Comparison of ENCODE assay signal across 21 mouse cellular contexts in the genomic region with DNA sequence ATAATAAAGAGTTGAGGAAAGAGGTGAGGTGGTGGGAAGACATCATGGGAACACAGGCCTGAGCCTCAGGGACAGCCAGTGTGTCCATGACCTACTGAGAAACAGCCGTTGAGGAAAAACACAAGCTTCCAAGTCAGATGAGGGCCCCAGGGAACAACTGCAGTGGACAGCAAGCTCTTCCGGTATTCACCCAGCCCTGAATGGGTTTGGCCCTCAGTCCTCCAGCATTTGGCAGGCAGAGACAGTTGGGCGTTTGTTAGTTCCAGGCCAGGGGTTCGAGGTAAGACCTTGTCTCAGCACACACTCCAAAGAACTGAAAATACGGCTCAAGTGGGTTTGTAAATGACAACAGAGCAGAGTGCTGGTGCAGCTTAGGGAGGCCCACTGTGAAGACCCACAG. TPM values are rescaled to one million over a fixed set of nuclear protein-coding genes. Genes with fewer than 3 reads are reported as not detected.
DNase-seq lines count a peak whose midpoint lies in the region; ATAC-seq and TF ChIP-seq lines count a peak whose summit lies in the region.
"Had no signal": no experiment of that assay in that cellular context is flagged by ENCODE, and none has a peak within 500 bp of the region (broad histone marks: within the 10 kb centered on the region; RNA-seq: fewer than 3 reads in every experiment).

No protein-coding gene starts in this region.

- DNase-seq in heart, adult 8-10 months (ENCODE audit: low spot score), result no peak
- no peak for DNase-seq in liver, embryonic 13.5 days
- no peak for DNase-seq in liver, postnatal 0 days
- DNase-seq in kidney, adult 9 months, result no peak
- DNase-seq: adrenal gland, postnatal 10 days; cerebellum, adult 2 months; cerebellum, postnatal 10 days; gastrocnemius, postnatal 14 days; heart, postnatal 4 days had no signal

- no peak overlapping the region for H3K4me2 ChIP-seq in heart, embryonic 13.5 days
- H3K4me2 ChIP-seq in liver, embryonic 13.5 days, result no peak overlapping the region
- no peak overlapping the region for H3K4me2 ChIP-seq in liver, postnatal 0 days (ENCODE audit: low read depth, low read length)
- H3K4me2 ChIP-seq in intestine, postnatal 0 days (replicated peaks; ENCODE audit: low read depth), result no peak overlapping the region
- H3K4me2 ChIP-seq: hindbrain, embryonic 12.5 days had no signal

- H3K4me3 ChIP-seq in heart, embryonic 13.5 days, result no peak overlapping the region
- H3K4me3 ChIP-seq in liver, embryonic 13.5 days (replicated peaks), result no peak overlapping the region
- no peak overlapping the region for H3K4me3 ChIP-seq in liver, postnatal 0 days (ENCODE audit: low read depth, low read length)
- H3K4me3 ChIP-seq in bone marrow, adult 2 months (replicated peaks; ENCODE audit: control insufficient read depth, low read depth, low read length), result no peak overlapping the region
- no peak overlapping the region for H3K4me3 ChIP-seq in intestine, postnatal 0 days (ENCODE audit: low read depth, low read length)
- H3K4me3 ChIP-seq: embryonic facial prominence, embryonic 10.5 days; heart, embryonic 10.5 days; hindbrain, embryonic 12.5 days had no signal

- H3K4me1 ChIP-seq in heart, embryonic 13.5 days, result peaks cover 11% of the 10 kb centered on the region
- peaks cover 38% of the 10 kb centered on the region for H3K4me1 ChIP-seq in liver, embryonic 13.5 days (replicated peaks)
- H3K4me1 ChIP-seq in liver, postnatal 0 days (ENCODE audit: insufficient read depth), result 0 out of 2 replicates have a peak, but pooled peaks cover 3% of the 10 kb centered on the region
- H3K4me1 ChIP-seq in bone marrow, adult 2 months (ENCODE audit: control insufficient read depth, insufficient read depth, low read length), result peaks cover 1% of the 10 kb centered on the region; the same call in 1 of the 2 replicates
- H3K4me1 ChIP-seq in intestine, postnatal 0 days (replicated peaks; ENCODE audit: control insufficient read depth, insufficient read depth, low read length), result peaks cover 10% of the 10 kb centered on the region; the same call in 1 of the 2 replicates
- H3K4me1 ChIP-seq: hindbrain, embryonic 12.5 days had no signal

- H3K9ac ChIP-seq in heart, embryonic 13.5 days, result no peak overlapping the region
- H3K9ac ChIP-seq in liver, embryonic 13.5 days, result no peak overlapping the region
- no peak overlapping the region for H3K9ac ChIP-seq in liver, postnatal 0 days (replicated peaks)
- no peak overlapping the region for H3K9ac ChIP-seq in intestine, postnatal 0 days (ENCODE audit: low read depth, low read length)
- H3K9ac ChIP-seq: hindbrain, embryonic 12.5 days had no signal

- ATAC-seq in heart, embryonic 13.5 days (ENCODE audit: extremely low read depth, insufficient number of reproducible peaks, low FRiP score, low TSS enrichment), result no peak
- no peak for ATAC-seq in liver, embryonic 13.5 days (ENCODE audit: low read depth)
- ATAC-seq in liver, postnatal 0 days, result no peak
- no peak for ATAC-seq in intestine, postnatal 0 days
- no peak for ATAC-seq in CD4-positive, CD25-positive, alpha-beta regulatory T cell, adult 4 months
- ATAC-seq: forebrain, embryonic 14.5 days; hindbrain, embryonic 16.5 days; inflammation-experienced regulatory T-cells, adult 6 months had no signal

- TF ChIP-seq POLR2A in bone marrow, adult 2 months (IDR thresholded peaks at IDR 0.05; ENCODE audit: borderline replicate concordance, control insufficient read depth, low read depth, low read length), result no peak

- no peaks in the 10 kb centered on the region for H3K27me3 ChIP-seq in heart, embryonic 13.5 days (replicated peaks)
- H3K27me3 ChIP-seq in liver, embryonic 13.5 days, result no peaks in the 10 kb centered on the region
- no peaks in the 10 kb centered on the region for H3K27me3 ChIP-seq in liver, postnatal 0 days (ENCODE audit: insufficient read depth, low read length)
- H3K27me3 ChIP-seq in intestine, postnatal 0 days (replicated peaks; ENCODE audit: control insufficient read depth, insufficient read depth, low read length), result no peaks in the 10 kb centered on the region
- H3K27me3 ChIP-seq: hindbrain, embryonic 12.5 days had no signal

- TF ChIP-seq EP300 in liver, postnatal 0 days (IDR thresholded peaks at IDR 0.05; ENCODE audit: low read depth), result no peak

- no peaks in the 10 kb centered on the region for H3K9me3 ChIP-seq in heart, embryonic 13.5 days
- no peaks in the 10 kb centered on the region for H3K9me3 ChIP-seq in liver, embryonic 13.5 days (replicated peaks)
- no peaks in the 10 kb centered on the region for H3K9me3 ChIP-seq in liver, postnatal 0 days (ENCODE audit: low read length)
- no peaks in the 10 kb centered on the region for H3K9me3 ChIP-seq in intestine, postnatal 0 days (ENCODE audit: control insufficient read depth)
- H3K9me3 ChIP-seq: embryonic facial prominence, embryonic 10.5 days; G1E; heart, embryonic 10.5 days; hindbrain, embryonic 12.5 days had no signal

- TF ChIP-seq CTCF in liver, postnatal 0 days (IDR thresholded peaks at IDR 0.05; ENCODE audit: low read depth), result no peak
- no peak for TF ChIP-seq CTCF in bone marrow, adult 2 months (IDR thresholded peaks at IDR 0.05; ENCODE audit: control insufficient read depth, insufficient read depth, low read length)
- TF ChIP-seq CTCF in intestine, postnatal 0 days (IDR thresholded peaks at IDR 0.05; ENCODE audit: low read depth), result no peak

- 0 out of 2 replicates have a peak overlapping the region, but pooled peaks have one; percentile 2 for H3K27ac ChIP-seq in heart, embryonic 13.5 days (replicated peaks)
- 0 out of 2 replicates have a peak overlapping the region, but pooled peaks have one; percentile 20 for H3K27ac ChIP-seq in liver, embryonic 13.5 days
- H3K27ac ChIP-seq in liver, postnatal 0 days (ENCODE audit: low read depth), result no peak overlapping the region
- H3K27ac ChIP-seq in bone marrow, adult 2 months (ENCODE audit: control insufficient read depth, insufficient read depth, low read depth, low read length, poor library complexity), result 0 out of 2 replicates have a peak overlapping the region, but pooled peaks have one; percentile 7
- H3K27ac ChIP-seq in intestine, postnatal 0 days (ENCODE audit: low read depth, low read length), result peak overlapping the region; percentile 36
- H3K27ac ChIP-seq: embryonic facial prominence, embryonic 10.5 days; heart, embryonic 10.5 days; hindbrain, embryonic 12.5 days had no signal

- peaks cover 42% of the 10 kb centered on the region for H3K36me3 ChIP-seq in heart, embryonic 13.5 days
- peaks cover 35% of the 10 kb centered on the region for H3K36me3 ChIP-seq in liver, embryonic 13.5 days
- H3K36me3 ChIP-seq in liver, postnatal 0 days (replicated peaks; ENCODE audit: insufficient read depth, low read length), result peaks cover 29% of the 10 kb centered on the region
- peaks cover 36% of the 10 kb centered on the region for H3K36me3 ChIP-seq in intestine, postnatal 0 days (ENCODE audit: control insufficient read depth, insufficient read depth)

- 60% methylated on average over 5 of the region's 5 CpGs for WGBS in heart, embryonic 13.5 days
- 58% methylated on average over 5 of the region's 5 CpGs for WGBS in liver, embryonic 13.5 days (ENCODE audit: insufficient replicate concordance)
- WGBS in liver, postnatal 0 days (ENCODE audit: insufficient replicate concordance), result 61% methylated on average over 5 of the region's 5 CpGs
- 75% methylated on average over 5 of the region's 5 CpGs for WGBS in bone marrow, adult 2 months
- 71% methylated on average over 5 of the region's 5 CpGs for WGBS in intestine, postnatal 0 days

RNA-seq across cellular contexts. Expression of a gene that starts 18.2 kb away (rescaled TPM):
- 81.2 and 81.7 TPM in 2 replicates for polyA plus RNA-seq in heart, embryonic 13.5 days (2015; fragmentation: Nextera tagmentation; extraction: Ambion mirVana)
- 10 to 100 TPM; 18.0 to 27.2 (median 24.3) TPM for total RNA-seq in heart, adult 8-10 months (2022)
- polyA plus RNA-seq in liver, embryonic 13.5 days (2015; fragmentation: Nextera tagmentation; extraction: Ambion mirVana), result 45.6 and 46.7 TPM in 2 replicates
- polyA plus RNA-seq in liver, postnatal 0 days (2015; fragmentation: Nextera tagmentation; extraction: Ambion mirVana), result 36.2 and 36.4 TPM in 2 replicates
- 83.3 and 135 TPM in 2 replicates for polyA plus RNA-seq in bone marrow, adult 2 months (2011; ENCODE audit: insufficient read depth, insufficient read length, low replicate concordance, missing spikeins)
- 98.5 and 106 TPM in 2 replicates for polyA plus RNA-seq in intestine, postnatal 0 days (2015; fragmentation: Nextera tagmentation; extraction: Ambion mirVana)
- polyA plus RNA-seq in CD4-positive, CD25-positive, alpha-beta regulatory T cell, adult 4 months (2017; shearing (Covaris generic)), result 100 to 1,000 TPM in 1 of 2 experiments, 10 to 100 TPM in 1; 52.3 to 109 TPM

RNA-seq across cellular contexts. Expression of a gene that starts 25.3 kb away (rescaled TPM):
- 35.2 and 38.4 TPM in 2 replicates for polyA plus RNA-seq in heart, embryonic 13.5 days (2015; fragmentation: Nextera tagmentation; extraction: Ambion mirVana)
- total RNA-seq in heart, adult 8-10 months (2022), result 10 to 100 TPM; 61.4 to 77.3 (median 68.1) TPM
- 17.3 and 18.8 TPM in 2 replicates for polyA plus RNA-seq in liver, embryonic 13.5 days (2015; fragmentation: Nextera tagmentation; extraction: Ambion mirVana)
- 8.7 and 9.7 TPM in 2 replicates for polyA plus RNA-seq in liver, postnatal 0 days (2015; fragmentation: Nextera tagmentation; extraction: Ambion mirVana)
- polyA plus RNA-seq in bone marrow, adult 2 months (2011; ENCODE audit: insufficient read depth, insufficient read length, low replicate concordance, missing spikeins), result 7.5 and 8.5 TPM in 2 replicates
- 26.5 and 27.5 TPM in 2 replicates for polyA plus RNA-seq in intestine, postnatal 0 days (2015; fragmentation: Nextera tagmentation; extraction: Ambion mirVana)
- polyA plus RNA-seq in CD4-positive, CD25-positive, alpha-beta regulatory T cell, adult 4 months (2017; shearing (Covaris generic)), result 10 to 100 TPM; 15.2 to 24.0 TPM

RNA-seq across cellular contexts. Expression of a gene that starts 26.4 kb away (rescaled TPM):
- not detected in 2 replicates for polyA plus RNA-seq in heart, embryonic 13.5 days (2015; fragmentation: Nextera tagmentation; extraction: Ambion mirVana)
- total RNA-seq in heart, adult 8-10 months (2022), result not detected
- not detected in 2 replicates for polyA plus RNA-seq in liver, embryonic 13.5 days (2015; fragmentation: Nextera tagmentation; extraction: Ambion mirVana)
- 0.15 TPM in 1 of 2 replicates, not detected in the other for polyA plus RNA-seq in liver, postnatal 0 days (2015; fragmentation: Nextera tagmentation; extraction: Ambion mirVana)
- polyA plus RNA-seq in bone marrow, adult 2 months (2011; ENCODE audit: insufficient read depth, insufficient read length, low replicate concordance, missing spikeins), result 3.6 TPM in 1 of 2 replicates, not detected in the other
- 0.12 and 0.14 TPM in 2 replicates for polyA plus RNA-seq in intestine, postnatal 0 days (2015; fragmentation: Nextera tagmentation; extraction: Ambion mirVana)
- polyA plus RNA-seq in CD4-positive, CD25-positive, alpha-beta regulatory T cell, adult 4 months (2017; shearing (Covaris generic)), result 1 to 10 TPM; 1.7 to 2.1 TPM
- total RNA-seq: G1E; gastrocnemius, postnatal 14 days; granulocyte monocyte progenitor cell, adult 5-6 weeks had no signal
- polyA plus RNA-seq: embryonic facial prominence, embryonic 10.5 days; G1E had no signal

RNA-seq across cellular contexts. Expression of a gene that starts 29.0 kb away (rescaled TPM):
- 26.1 and 29.3 TPM in 2 replicates for polyA plus RNA-seq in heart, embryonic 13.5 days (2015; fragmentation: Nextera tagmentation; extraction: Ambion mirVana)
- total RNA-seq in heart, adult 8-10 months (2022), result 100 to 1,000 TPM; 137 to 160 (median 149) TPM
- polyA plus RNA-seq in liver, embryonic 13.5 days (2015; fragmentation: Nextera tagmentation; extraction: Ambion mirVana), result 4.0 and 4.1 TPM in 2 replicates
- polyA plus RNA-seq in liver, postnatal 0 days (2015; fragmentation: Nextera tagmentation; extraction: Ambion mirVana), result 1.5 and 4.6 TPM in 2 replicates
- 0.92 and 2.3 TPM in 2 replicates for polyA plus RNA-seq in bone marrow, adult 2 months (2011; ENCODE audit: insufficient read depth, insufficient read length, low replicate concordance, missing spikeins)
- polyA plus RNA-seq in intestine, postnatal 0 days (2015; fragmentation: Nextera tagmentation; extraction: Ambion mirVana), result 7.1 and 9.3 TPM in 2 replicates
- not detected for polyA plus RNA-seq in CD4-positive, CD25-positive, alpha-beta regulatory T cell, adult 4 months (2017; shearing (Covaris generic))
- total RNA-seq: granulocyte monocyte progenitor cell, adult 5-6 weeks had no signal
- polyA plus RNA-seq: inflammation-experienced regulatory T-cells, adult 6 months had no signal

RNA-seq across cellular contexts. Expression of a gene that starts 41.1 kb away (rescaled TPM):
- polyA plus RNA-seq in heart, embryonic 13.5 days (2015; fragmentation: Nextera tagmentation; extraction: Ambion mirVana), result 1.7 and 1.8 TPM in 2 replicates
- total RNA-seq in heart, adult 8-10 months (2022), result 1 to 10 TPM; 3.3 to 8.5 (median 7.4) TPM
- polyA plus RNA-seq in liver, embryonic 13.5 days (2015; fragmentation: Nextera tagmentation; extraction: Ambion mirVana), result 0.31 and 0.48 TPM in 2 replicates
- polyA plus RNA-seq in liver, postnatal 0 days (2015; fragmentation: Nextera tagmentation; extraction: Ambion mirVana), result 0.74 and 0.83 TPM in 2 replicates
- 0.34 and 0.70 TPM in 2 replicates for polyA plus RNA-seq in bone marrow, adult 2 months (2011; ENCODE audit: insufficient read depth, insufficient read length, low replicate concordance, missing spikeins)
- polyA plus RNA-seq in intestine, postnatal 0 days (2015; fragmentation: Nextera tagmentation; extraction: Ambion mirVana), result 1.3 and 1.6 TPM in 2 replicates
- polyA plus RNA-seq in CD4-positive, CD25-positive, alpha-beta regulatory T cell, adult 4 months (2017; shearing (Covaris generic)), result under 1 TPM in 1 of 2 experiments, not detected in 1; 0.11 TPM
- total RNA-seq: granulocyte monocyte progenitor cell, adult 5-6 weeks had no signal
